Mouse (Mus musculus): ENCODE data around the gene Gm21698. TPM values are rescaled to one million over a fixed set of nuclear protein-coding genes. Genes with fewer than 3 reads are reported as not detected.
"Not testable (repeated sequence)": the region's sequence is repeated elsewhere in the genome, so short reads cannot be mapped to it uniquely, and the experiment has no call there.

The Gm21698 gene
- total RNA-seq (2021): not detected
- long read RNA-seq: 0 reads

GRCm38 (mm10) chr5:25988550-25988949, at the start of gene Gm21698:
Gene Gm21698 (minus strand): TSS chr5:25988650.
- DNase-seq (ENCODE audit: low spot score in 2 of 2): not testable (repeated sequence)

- DNase-seq (ENCODE audit: low spot score in 2 of 2): not testable (repeated sequence)
Measured at GRCm38 (mm10) chr5:26022816-26023215, 34.4 kb upstream of the Gm21698 start, which contains the start of gene Gm5862. Gene Gm5862 (minus strand): TSS chr5:26022916.

GRCm38 (mm10) chr5:26007697-26008096, 19.2 kb upstream of the Gm21698 start:
- DNase-seq (ENCODE audit: low spot score in 2 of 2): not testable (repeated sequence)

- peak in 1 of 2 experiments; percentile 16 for DNase-seq (ENCODE audit: low spot score in 2 of 2)
Measured at GRCm38 (mm10) chr5:26006937-26007695, 18.7 kb upstream of the Gm21698 start.

GRCm38 (mm10) chr5:26004698-26005097, 16.2 kb upstream of the Gm21698 start, which contains the start of gene Gm1979:
Gene Gm1979 (minus strand): TSS chr5:26004798.
- not testable (repeated sequence) for DNase-seq (ENCODE audit: low spot score in 2 of 2)

GRCm38 (mm10) chr5:25972563-25972962, 15.9 kb downstream of the Gm21698 start, which contains the start of gene Gm21680:
Gene Gm21680 (minus strand): TSS chr5:25972663.
- DNase-seq (ENCODE audit: low spot score in 2 of 2): not testable (repeated sequence)

- not testable (repeated sequence) for DNase-seq (ENCODE audit: low spot score in 2 of 2)
Measured at GRCm38 (mm10) chr5:25957050-25957449, 31.4 kb downstream of the Gm21698 start.

GRCm38 (mm10) chr5:25956611-25957010, 31.8 kb downstream of the Gm21698 start:
- not testable (repeated sequence) for DNase-seq (ENCODE audit: low spot score in 2 of 2)

- not testable (repeated sequence) for DNase-seq (ENCODE audit: low spot score in 2 of 2)
Measured at GRCm38 (mm10) chr5:25954317-25954716, 34.1 kb downstream of the Gm21698 start, which contains the start of gene Gm21671. Gene Gm21671 (minus strand): TSS chr5:25954417.

GRCm38 (mm10) chr5:25945391-25945790, 43.1 kb downstream of the Gm21698 start:
- not testable (repeated sequence) for DNase-seq (ENCODE audit: low spot score in 2 of 2)

GRCm38 (mm10) chr5:25942281-25942680, 46.2 kb downstream of the Gm21698 start, which contains the start of gene Gm21663:
Gene Gm21663 (minus strand): TSS chr5:25942381.
- not testable (repeated sequence) for DNase-seq (ENCODE audit: low spot score in 2 of 2)

Other genes starting within 250 kb of the Gm21698 start
- 100 to 1,000 TPM; 134 to 146 TPM for gene Actr3b, start 228.7 kb downstream of the Gm21698 start, total RNA-seq (2021)
- gene Gm21663, start 46.3 kb downstream of the Gm21698 start, total RNA-seq (2021): not detected
- gene Gm21671, start 34.2 kb downstream of the Gm21698 start, total RNA-seq (2021): not detected
- not detected for gene Gm21680, start 16.0 kb downstream of the Gm21698 start, total RNA-seq (2021)
- gene Gm1979, start 16.1 kb upstream of the Gm21698 start, total RNA-seq (2021): under 1 TPM in 1 of 2 experiments, not detected in 1; 0.22 TPM
- not detected for gene Gm5862, start 34.3 kb upstream of the Gm21698 start, total RNA-seq (2021)
- not detected for gene Speer4a, start 50.9 kb upstream of the Gm21698 start, total RNA-seq (2021)
- gene Gm7347, start 69.9 kb upstream of the Gm21698 start, total RNA-seq (2021): not detected
- not detected for gene Gm10471, start 100.6 kb upstream of the Gm21698 start, total RNA-seq (2021)
- not detected for gene 5031410I06Rik, start 116.7 kb upstream of the Gm21698 start, total RNA-seq (2021)
- gene Gm10220, start 132.8 kb upstream of the Gm21698 start, total RNA-seq (2021): not detected